Mouse (Mus musculus): ENCODE results near the gene Aqp1.

DNA sequence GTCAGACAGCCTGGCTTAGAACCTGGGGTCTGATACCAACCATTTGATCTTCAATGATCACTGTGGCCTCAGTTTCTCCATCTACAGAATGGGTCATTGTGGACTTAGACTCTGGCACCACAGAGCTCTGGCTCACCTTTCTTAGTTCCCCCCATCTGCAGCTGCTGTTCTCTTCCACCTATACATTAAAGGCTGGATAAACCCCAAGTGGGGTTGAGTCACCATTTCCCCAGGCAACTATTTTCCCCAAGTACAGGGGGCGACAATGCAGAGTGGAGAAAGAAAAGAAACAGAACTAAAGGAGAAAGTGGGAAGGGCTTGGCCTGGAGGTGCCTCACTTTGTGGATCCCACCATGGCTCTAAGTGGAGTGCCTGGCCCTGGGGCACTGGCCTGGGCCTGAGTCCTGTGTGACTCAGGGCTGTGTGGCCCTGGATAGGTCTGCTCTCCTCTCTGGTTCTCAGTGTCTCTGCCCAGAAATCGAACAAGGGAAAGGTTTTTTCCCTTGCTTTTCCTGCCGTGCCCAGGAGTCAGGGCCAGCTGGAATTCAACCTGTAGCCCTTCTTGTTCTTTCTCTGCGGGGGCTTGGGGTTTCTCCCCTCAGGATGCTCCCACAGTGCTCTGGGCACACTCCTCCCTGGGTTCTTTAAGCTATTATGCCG lies 20.9 kb downstream of the Aqp1 start:
- TF ChIP-seq CTCF (IDR thresholded peaks at IDR 0.05; ENCODE audit: insufficient read depth, low read length) = no peak
- no peak for TF ChIP-seq POLR2A (IDR thresholded peaks at IDR 0.05; ENCODE audit: borderline replicate concordance, extremely low read depth, low read depth, low read length)

Measured in lung, adult 2 months (tissue).